Mouse (Mus musculus): ENCODE data around the gene Tuba1c.

Gene Tuba1c

DNA sequence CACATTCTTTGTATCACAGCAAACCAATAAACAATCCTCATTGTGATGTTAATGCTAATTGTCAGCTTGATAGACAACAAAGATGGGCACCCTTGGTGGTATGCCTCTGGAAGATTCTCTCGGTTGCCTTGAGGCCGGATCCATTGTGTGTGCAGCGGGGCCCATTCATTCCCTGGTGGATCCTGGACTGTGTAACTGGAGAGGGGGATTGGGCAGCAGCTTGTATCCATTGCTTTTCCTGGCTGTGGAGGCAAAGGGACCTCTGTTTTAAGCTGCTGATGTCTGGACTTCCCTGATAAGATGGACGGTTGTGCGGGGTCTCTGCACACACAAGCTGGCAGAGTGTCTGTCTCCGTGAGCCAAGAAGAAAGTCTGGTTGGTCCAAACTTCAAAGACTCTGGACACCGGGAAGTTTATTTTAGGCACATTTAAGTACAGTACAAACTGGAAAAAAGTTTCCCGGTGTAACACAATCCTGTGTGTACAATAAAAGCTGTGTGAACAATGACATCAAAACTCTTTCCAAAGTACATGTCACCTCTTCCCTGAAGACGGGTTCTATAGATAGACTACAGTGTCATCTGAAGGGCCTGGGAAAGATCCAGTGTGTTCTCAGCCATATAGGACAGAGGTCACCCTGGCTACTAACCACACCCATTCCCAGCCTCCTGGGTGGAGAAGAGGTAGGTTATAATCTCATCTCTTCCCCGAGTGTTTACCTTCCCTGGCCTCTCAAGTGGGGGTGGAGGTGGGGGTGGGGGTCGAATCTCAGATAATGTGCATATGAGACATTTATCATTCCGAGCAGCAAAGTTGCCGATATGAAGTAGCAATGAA is 31.5 kb upstream of the Tuba1c start:
- DNase-seq, result no peak

DNA sequence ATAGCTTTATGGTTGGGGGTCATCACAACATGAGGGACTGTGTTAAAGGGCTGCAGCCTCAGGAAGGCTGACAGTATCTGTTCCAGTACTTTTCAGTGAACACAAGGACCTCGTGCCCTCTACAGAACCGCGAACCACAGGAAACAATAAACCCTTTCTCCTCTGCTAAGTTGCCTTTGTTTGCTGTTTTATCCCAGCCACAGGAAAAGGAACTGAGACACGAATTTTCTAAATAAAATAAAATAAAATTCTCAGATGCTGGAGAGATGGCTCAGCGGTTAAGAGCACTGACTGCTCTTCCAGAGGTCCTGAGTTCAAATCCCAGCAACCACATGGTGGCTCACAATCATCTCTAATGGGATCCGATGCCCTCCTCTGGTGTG is 30.9 kb upstream of the Tuba1c start:
- no peak for DNase-seq

DNA sequence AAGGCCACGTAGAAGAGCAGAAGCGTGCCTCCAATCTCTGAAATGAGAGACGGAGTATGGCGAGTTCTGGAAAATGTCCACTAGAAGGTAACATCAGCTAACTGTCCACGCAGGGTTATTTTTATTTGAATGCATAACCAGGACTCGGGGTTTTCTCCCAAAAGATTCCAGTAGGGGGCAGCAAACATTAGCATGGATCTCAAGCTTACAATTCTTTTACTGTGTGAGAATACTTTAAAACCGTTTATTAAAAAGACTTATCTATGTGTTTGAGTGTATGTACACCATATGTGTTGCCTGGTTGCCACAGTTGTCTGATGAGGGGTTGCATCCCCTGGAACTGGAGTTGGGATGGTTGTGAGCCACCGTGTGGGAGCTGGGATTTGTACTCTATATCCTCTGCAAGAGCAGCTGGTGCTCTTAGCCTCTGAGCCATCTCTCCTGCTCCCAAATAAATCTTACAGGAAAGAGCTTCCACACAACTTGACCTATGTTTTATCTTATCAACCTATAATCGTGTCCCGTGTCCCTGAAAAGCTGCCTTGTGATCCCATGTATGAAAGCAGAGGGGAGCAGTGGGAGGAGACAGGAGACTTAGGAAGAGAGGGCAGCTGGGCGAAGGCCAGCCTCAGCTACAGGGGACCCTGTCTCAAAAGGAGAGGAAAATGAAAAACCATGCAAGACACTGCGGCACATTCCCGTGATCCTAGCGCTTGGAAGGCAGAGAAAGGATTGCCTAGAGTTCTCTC is 29.0 kb upstream of the Tuba1c start:
- peak; percentile 82 for DNase-seq

DNA sequence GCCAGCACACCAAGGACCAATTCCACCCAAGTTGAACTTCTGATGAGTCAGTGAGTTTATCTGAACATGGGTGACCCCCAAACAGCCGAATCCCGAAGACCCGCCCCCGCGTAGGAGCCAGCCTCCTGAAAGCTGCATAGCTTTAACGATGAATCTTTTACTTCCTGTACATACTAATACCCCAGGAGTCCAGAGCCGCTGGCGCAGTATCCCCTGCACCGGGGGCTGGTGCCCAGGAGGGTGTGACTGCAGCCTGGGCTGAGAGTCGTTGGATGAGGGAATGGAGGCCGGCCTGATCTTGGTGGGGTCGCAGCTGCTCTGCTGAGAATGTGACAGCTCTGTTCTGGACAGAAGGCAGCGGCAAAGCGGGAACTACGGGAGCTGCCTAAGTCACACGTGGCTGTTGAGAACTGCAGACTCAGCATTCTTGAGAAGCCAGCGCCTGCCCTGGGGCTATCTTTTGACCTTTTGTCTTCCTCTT is 28.2 kb upstream of the Tuba1c start:
- peak; percentile 71 for DNase-seq

DNA sequence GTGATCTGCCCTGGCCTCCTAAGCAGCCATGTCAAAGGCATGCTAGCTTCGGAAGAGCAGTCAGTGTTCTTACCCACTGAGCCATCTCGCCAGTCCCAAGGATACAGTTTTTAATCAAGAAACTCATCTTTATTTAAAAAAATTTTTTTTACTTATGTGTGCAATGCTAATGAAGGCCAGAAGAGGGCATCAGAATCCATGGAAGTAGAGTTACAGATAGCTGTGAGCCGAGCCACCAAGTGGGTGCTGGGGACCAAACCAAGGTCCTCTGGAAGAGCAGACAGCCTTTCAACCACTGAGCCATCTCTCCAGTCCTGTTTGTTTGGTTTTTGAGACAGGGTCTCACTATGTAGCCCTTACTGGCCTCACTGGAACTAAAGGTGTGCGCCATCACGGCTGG is 26.1 kb upstream of the Tuba1c start:
- no peak for DNase-seq

DNA sequence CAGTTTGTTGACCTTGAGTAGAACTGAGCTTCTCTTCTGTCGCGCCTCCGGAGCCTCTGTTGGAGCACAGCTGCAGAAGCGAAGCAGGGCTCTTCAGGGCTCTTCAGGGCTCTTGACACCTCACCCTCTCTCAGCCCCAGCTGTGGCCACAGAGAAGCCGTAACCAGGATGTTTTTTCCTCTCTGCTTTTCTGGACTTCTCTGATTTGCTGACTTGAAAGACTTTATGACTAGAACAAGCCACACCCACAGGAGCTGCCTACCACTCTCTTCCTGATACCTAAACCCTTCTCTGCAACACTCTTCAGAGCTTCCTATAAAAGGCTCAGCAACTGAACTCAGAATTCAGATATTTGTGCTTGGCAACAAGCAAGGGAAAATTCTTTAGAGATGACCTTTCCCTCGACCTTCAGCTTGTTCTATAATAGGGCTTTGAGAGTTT is 20.9 kb upstream of the Tuba1c start:
- DNase-seq, result peak; percentile 54

DNA sequence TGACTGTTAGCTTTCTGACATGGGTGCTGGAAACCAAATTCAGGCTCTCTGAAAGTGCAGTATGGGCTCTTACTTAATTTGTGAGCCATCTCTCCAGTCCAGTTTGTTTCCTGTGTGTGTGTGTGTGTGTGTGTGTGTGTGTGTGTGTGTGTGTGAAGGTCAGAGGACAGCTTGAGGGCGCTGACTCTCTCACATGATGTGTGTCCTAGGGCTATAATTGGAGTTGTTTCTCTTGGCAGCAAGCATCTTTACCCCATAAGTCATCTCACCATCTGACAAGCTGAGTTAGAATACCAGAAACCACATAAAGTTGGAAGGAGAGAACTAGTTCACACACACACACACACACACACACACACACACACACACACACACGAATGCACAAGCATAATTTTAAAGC is 18.8 kb upstream of the Tuba1c start:
- DNase-seq, result peak; percentile 69

DNA sequence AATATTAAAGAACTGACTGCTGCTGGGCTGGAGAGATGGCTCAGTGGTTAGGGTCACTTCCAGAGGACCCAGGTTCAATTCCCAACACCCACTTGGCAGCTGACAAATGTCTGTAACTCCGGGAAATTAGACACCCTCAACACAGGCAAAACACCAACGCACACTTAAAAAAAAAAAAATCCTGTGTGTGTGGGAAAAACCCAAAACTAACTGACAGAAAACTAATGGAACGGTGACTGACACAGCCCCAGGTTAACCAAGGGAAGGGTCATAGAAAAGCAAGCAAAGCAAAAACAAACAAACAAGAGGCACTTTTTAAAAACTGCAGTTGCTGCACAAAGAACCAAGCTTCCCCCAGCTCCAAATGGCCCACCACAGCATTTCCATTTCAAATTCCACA is 17.7 kb upstream of the Tuba1c start:
- no peak for DNase-seq

DNA sequence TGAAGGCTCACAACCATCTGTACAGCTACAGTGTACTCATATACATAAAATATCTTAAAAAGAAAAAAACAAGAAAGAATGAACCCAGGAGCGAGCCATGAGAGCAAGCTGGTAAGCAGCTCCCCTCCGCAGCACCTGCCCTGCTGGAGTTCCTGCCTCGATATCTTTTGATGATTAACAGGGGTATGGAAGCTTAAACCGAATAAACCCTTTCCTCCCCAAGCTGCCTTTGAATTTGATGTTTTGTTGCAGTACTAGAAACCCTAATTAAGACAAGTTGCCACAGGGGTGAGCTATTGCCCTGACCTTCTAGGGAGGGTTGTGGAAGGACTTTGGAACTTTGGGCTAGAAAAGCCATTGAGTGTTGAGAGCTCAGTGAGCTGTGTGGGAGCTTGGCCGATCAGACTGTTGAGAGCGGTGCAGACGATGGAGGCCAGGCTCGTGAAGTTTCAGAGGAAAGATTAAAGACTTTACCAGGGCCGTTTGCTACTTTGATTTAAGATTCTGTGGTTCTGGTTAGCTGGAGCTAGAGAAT is 15.1 kb upstream of the Tuba1c start:
- no peak for DNase-seq

DNA sequence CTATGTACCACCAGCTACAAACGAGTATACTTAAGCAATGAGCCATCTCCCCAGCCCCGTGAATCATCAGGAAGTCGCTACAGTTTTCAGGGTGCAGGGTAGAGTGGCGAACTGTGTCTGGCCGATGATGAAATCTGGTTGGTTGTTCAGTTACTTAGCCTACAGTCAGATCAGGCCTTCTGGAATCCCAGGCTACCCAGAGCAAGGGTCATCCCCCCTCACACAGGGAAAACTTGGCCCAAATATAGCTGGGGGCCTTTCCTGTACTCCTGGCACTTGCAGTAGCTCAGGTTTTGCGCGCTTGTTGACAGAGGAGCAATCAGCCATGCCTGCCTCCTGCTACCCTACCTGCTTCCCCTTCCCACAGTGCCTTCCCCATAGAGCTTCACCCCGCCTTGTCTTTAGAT is 12.3 kb upstream of the Tuba1c start:
- DNase-seq, result peak; percentile 58

DNA sequence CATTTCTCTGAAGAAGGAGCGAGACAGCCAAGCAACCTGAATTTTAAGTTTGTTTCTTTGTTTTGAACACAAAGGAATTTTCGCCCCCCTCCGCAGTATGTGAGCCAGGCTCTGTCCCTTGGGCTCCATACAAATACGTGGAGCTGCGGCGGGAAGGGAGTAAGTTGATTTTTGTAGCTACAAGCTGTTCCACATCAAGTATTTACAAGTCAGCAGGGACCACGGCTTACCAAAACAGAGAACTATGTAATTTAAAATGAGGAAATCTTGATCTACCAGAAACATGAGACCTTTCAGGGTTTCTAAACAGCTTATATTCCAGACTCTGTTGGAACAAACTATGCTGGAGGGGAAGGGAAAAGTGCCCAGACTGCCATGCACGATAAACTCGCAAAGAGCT is 11.7 kb upstream of the Tuba1c start:
- DNase-seq, result peak; percentile 69

DNA sequence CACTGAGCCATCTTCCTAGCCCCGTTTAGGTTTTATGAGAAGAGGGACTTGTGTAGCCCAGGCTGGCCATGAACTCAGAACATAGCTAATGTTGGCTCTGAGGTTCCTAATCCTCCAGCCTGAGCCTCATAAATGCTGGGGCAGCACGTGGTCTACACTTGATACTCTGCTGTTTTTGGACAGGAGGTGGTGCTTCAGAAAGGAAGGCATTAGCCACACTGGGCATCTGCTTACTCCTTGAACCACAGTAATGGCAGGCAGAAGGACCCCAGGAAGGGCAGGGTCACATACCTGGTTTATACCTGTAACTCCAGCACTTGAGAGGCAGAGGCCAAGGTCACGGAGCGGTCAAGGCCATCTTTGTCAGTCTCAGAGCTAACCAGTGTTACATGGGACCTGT is 11.1 kb upstream of the Tuba1c start:
- DNase-seq, result peak; percentile 27

DNA sequence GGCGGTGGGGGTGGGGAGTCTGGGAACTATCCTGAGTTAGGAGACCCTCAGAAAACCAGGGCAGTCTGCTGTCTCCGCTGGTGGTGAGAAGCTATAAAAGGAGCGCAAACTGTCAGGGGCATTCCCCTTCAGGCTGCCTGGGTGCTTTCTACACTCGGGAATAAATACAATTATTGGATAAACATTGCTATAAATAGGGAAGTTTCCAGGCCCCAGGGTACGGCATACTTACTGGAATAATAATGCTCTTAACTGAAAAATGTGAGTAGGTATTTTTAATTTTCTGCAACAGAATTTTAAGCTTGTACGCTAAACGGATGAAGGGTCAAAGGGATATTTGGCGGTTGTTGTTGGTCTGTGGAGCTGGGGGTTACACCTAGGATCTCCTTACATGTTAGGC is 10.3 kb upstream of the Tuba1c start:
- DNase-seq, result no peak

DNA sequence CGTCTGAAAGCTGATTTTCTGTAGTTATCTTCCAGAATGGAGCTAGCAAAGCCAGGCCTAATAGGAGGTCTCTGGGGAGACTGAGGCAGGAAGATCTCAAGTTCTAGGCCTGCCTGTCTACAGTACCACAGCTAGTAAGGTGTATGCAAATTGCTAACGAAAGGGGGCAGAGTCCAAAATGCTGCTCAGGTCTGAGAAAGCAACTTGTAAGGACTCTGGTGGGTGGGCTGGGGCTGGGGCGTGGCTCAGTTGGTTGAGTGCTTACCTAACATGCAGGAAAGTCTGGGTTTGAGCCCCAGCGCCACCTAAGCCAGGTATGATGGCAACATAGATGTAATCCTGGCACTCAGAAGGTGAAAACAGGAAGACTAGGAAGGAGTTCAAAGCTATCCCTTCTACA is 9.5 kb upstream of the Tuba1c start:
- DNase-seq, result no peak

DNA sequence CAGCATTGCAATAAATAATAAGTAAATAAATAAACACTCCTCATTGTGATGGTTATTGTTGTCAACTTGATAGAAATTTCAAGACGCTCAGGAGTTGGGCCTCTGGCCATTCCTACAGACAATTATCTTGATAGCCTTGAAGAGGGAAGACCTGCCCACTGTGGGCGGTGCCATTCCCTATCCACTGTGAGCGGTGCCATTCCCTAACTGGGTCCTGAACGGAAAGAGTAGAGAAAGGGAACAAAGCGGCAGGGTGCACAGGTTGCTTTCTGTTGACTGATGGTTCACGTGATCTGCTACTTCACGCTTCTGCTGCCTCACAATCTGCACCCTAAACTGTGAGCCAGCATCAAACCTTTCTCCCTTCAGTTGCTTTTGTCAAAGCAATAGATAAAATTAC is 8.4 kb upstream of the Tuba1c start:
- no peak for DNase-seq

DNA sequence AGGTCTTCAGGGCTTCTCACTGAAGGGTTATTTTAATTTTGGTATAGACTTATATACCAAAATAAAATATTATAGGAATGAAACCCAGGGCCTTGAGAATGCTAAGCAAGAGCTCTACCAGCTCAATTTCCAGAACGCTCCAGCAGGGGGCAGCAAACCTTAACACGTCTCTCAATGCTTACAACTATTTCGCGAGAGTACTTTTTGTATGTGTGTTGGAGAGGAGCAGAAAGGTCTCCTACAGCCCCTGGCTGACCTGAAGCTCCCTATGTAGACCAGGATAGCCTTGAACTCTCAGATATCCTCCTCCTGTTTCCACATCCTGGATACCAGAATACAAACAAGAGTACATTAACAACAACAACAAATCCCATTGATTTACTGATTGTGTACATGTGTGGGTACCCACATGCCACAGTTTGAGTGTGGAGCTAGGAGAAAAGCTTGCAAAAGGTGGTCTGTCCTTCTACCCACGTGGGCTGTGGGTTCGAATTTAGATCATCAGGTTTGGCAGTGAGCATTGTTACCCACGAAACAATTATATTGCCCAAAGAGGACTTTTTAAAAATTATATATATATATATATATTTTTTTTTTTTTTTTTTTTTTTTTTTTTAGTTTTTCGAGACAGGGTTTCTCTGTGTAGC is 4.9 kb upstream of the Tuba1c start:
- DNase-seq, result peak; percentile 91

DNA sequence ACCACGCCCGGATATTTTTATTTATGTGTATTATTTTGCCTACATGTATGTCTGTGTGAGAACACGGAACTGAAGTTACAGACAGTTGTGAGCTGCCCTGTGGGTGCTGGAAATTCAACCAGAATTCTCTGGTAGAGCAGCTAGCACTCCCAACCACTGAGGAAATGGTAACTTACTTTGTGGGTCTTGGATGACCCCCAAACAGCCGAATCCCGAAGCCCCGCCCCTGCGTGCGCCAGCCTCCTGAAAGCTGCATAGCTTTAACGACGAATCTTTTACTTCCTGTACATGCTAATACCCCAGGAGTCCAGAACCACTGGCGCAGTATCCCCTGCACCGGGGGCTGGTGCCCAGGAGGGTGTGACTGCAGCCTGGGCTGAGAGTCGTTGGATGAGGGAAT is 4.3 kb upstream of the Tuba1c start:
- DNase-seq, result no peak

DNA sequence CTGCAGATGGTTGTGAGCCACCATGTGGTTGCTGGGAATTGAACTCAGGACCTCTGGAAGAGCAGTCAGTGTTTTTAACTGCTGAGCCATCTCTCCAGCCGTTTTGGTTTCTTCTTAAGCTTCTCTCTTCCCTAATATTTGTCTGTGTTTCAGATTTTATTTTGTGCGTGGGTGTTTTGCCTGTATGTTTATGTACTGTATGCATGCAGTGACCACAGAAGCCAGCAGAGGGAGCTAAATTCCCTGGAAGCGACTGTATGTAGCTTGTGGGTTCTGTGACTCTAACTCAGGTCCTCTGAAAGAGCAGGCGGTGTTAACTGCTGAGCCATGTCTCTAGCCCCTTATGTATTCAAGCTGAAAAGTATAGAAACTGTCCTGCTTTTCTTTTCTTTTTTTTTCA is 3.4 kb upstream of the Tuba1c start:
- DNase-seq, result peak; percentile 67

DNA sequence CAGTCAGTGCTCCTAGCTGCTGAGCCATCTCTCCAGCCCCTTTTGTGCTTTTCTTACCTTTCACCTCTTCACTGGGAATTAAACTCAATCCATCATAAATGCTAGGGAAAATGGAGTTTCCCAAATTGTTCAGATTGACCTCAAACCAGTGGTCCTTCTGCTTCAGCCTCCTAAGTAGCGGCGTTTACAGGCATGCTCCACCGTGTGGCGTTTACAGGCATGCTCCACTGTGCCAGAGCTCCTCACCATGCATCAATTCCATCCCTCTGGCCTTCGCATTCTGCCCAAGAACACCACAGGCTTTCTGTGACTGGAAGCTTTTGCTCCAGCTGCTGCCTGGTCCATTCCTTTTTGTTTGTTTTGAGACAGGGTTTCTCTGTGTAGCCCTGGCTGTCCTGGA is 2.6 kb upstream of the Tuba1c start:
- DNase-seq, result no peak

DNA sequence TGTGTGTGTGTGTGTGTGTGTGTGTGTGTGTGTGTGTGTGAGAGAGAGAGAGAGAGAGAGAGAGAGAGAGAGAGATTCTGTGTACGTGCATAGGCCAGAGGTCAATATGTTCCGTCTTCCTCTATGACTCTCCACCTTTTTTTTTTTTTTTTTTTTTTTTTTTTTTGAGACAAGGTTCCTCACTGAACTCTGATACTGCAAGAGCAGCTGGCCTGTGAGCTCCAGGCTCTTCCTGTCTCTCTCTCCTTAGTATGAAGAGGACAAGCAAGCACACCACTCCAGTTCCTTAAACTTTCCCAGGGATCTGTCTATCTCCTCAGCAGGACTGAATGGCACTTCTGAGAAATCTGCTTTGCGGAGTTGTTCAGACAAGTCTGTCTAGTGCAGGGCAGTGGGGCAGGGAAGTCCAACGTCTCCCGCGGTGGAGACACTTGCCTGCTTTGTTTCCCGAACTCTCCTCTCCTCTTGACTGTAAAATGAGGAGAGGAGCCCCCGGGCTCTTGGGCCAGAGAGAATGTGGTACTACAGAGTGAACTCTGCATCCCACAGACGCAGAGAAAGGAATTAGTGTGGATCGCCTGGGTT is 725 bp upstream of the Tuba1c start:
- DNase-seq, result no peak

DNA sequence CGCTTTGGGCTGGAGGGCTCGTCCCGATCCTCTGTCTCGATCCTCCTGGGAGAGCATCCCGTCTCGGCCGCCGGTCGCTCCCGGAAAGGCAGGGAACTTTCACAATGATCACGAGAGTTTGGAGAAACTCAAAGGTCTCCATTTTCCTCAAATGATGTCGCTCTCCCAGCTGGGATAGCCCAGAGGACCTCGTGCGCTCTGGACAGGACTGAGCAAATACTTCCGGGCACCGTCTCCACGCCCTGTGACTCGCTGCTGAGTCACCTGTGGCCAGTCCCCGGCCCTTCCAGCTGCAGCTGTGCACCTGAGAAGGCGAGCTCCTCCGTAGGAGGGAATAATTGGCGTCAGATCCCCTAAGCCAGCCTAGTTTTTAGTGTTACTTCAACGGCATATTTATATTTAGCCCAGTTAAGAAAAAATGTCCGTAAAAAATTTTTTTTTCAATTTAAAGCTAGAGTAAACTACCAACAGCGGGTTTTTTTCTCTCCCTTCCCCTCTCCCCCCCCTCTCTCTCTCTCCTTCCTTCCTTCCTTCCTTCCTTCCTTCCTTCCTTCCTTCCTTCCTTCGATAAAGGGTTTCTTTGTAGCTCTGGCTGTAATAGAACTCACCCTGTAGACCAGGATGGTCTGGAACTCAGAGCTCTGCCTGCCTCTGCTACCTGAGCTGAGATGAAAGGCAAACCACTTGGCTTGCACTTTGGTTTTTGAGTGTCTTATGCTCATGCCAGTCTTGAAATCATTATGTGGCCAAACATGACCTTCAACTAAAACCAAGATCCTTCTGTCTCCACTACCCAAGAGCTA is 1.1 kb downstream of the Tuba1c start:
- DNase-seq, result peak; percentile 68

DNA sequence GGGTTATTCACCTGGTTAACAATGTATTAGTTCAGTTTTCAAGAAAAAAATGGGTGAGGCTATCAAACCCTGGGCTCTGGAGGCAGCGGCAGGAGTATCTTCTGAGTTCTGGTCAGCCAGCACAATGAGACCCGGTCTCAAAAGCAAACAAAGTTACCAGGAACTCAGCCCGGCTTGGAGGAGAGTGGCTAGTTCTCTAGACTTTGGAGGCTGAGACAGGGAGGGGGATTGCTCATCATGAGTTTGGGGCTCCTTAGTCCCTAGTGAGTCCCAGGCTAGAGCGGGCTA is 1.6 kb downstream of the Tuba1c start:
- no peak for DNase-seq

Measured in kidney, postnatal 10 days (tissue).